Mouse (Mus musculus) forebrain, embryonic 11.5 days (tissue): ENCODE results near the gene Tmc6. TPM values are rescaled to one million over a fixed set of nuclear protein-coding genes. Genes with fewer than 3 reads are reported as not detected.

Experiments
- ATAC-seq: fragments of 200-750 bp; cut with Nextera tagmentation; replicated peaks from 2 replicates; pipeline ENCODE4 v1.8.0; 2017; ENCODE audit warnings: moderate TSS enrichment; ENCODE audit not compliant: low FRiP score
- DNase-seq: peaks from one replicate; pipeline ENCODE4 v3.0.0-alpha.2; 2017; ENCODE audit warnings: low spot score
- H3K27ac ChIP-seq: fragments of 300-500 bp; sonication (generic); 2 replicates; pipeline ENCODE4 v1.5.1; 2014; ENCODE audit warnings: low read depth, low read length
- H3K27me3 ChIP-seq: fragments of 300-500 bp; sonication (generic); 2 replicates; pipeline ENCODE4 v1.6.1; 2014; ENCODE audit warnings: mild to moderate bottlenecking, low read length, mixed read lengths; ENCODE audit not compliant: control insufficient read depth, insufficient read depth
- H3K36me3 ChIP-seq: fragments of 300-500 bp; sonication (generic); 2 replicates; pipeline ENCODE4 v1.6.1; 2014; ENCODE audit warnings: mild to moderate bottlenecking, low read length, moderate library complexity, mixed read lengths; ENCODE audit not compliant: control insufficient read depth, insufficient read depth
- H3K4me1 ChIP-seq: fragments of 300-500 bp; sonication (generic); replicated peaks from 2 replicates; pipeline ENCODE4 v1.6.1; 2014; ENCODE audit warnings: low read length, mixed read lengths; ENCODE audit not compliant: control insufficient read depth, insufficient read depth
- H3K4me2 ChIP-seq: fragments of 300-500 bp; sonication (generic); 2 replicates; pipeline ENCODE4 v1.6.1; 2014; ENCODE audit warnings: low read depth, mild to moderate bottlenecking, low read length, moderate library complexity, mixed read lengths; ENCODE audit not compliant: severe bottlenecking
- H3K4me3 ChIP-seq: fragments of 300-500 bp; sonication (generic); 2 replicates; pipeline ENCODE4 v1.5.1; 2014; ENCODE audit warnings: low read depth, low read length
- H3K9ac ChIP-seq: fragments of 300-500 bp; sonication (generic); 2 replicates; pipeline ENCODE4 v1.6.1; 2014; ENCODE audit warnings: low read length
- H3K9me3 ChIP-seq: fragments of 300-500 bp; sonication (generic); 2 replicates; pipeline ENCODE4 v1.6.1; 2016; ENCODE audit warnings: low read length, mixed read lengths; ENCODE audit not compliant: control insufficient read depth
- WGBS: fragments of 180-500 bp; shearing (Covaris S2); extraction: QIAGEN DNeasy Blood & Tissue Kit; methylation state at CpG from one replicate; pipeline ENCODE4 v1.1.7; 2014; 5-methylcytosine and 5-hydroxymethylcytosine counted together
- polyA plus RNA-seq: library from polyadenylated mRNA; unstranded; fragments of >200 nt; fragmentation: Nextera tagmentation; extraction: Ambion mirVana; gene quantifications from 2 replicates; pipeline ENCODE4 v1.2.1, GENCODE M21; 2014

Gene Tmc6
- polyA plus RNA-seq, 1 experiment from 2014 or later = 5.9 TPM

DNA sequence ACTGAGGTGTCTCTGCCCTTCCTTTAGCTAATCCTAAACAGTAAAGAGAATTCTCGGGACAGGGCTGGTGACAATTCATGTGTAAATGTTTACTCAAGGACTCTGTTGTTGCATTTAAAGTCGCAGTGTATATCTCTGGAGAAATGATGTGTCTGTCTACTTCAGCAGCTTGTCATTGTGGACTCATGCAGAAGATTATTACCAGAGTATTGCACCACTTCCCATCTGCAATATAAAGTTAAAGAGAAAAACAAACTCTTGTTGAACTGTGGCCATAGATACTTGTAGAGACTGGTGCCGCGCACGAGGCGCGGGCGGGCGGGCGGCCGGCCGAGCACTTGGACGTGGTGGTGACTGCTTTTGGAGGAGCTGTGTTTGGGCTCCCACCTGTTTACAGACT is 20.2 kb downstream of the Tmc6 start:
- H3K4me2 ChIP-seq = no peak overlapping the region
- no peak overlapping the region for H3K27ac ChIP-seq
- H3K4me3 ChIP-seq = no peak overlapping the region
- 90% methylated on average over 13 of the region's 13 CpGs for WGBS
- H3K27me3 ChIP-seq = no peaks in the 10 kb centered on the region
- peaks cover 10% of the 10 kb centered on the region for H3K36me3 ChIP-seq
- ATAC-seq (no peak), DNase-seq (no peak)
- no peaks in the 10 kb centered on the region for H3K4me1 ChIP-seq
- H3K9me3 ChIP-seq = no peaks in the 10 kb centered on the region
- H3K9ac ChIP-seq = no peak overlapping the region

DNA sequence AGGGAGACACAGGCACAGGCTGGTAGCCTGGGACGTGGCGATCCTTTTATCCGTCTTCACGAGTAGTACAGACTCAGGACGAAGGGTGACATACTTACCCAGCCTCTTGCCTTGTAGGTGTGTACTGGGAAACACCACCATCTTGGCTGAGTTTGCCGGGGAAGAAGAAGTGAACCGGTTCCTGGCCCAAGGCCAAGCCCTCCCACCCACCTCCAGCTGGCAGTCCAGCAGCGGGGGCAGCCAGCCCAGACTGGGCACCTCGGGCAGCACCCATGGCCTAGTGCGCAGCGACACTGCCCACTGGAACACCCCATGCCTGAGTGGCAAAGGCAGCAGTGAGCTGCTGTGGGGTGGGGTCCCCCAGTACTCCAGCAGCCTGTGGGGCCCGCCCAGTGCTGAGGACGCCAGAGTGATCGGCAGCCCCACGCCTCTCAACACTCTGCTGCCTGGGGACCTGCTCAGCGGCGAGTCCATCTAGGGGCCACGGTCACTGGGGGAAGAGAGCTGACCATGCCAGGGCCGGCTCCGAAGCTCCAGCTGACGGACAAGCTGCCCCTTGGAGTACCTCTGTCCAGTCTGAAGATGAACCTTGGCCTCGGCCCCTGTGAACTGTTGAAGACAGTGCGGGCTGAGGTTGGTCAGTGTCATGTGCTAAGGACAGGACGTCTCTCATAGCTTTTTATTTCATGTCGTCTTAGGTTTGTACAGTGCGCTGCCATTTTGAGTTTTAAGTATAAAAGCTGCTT is 21.5 kb downstream of the Tmc6 start:
- Histone ChIP-seq H3K27me3 (no peaks in the 10 kb centered on the region), H3K4me2 (no peak overlapping the region), H3K4me3 (no peak overlapping the region), H3K9ac (no peak overlapping the region), H3K9me3 (no peaks in the 10 kb centered on the region), H3K36me3 (peaks cover 16% of the 10 kb centered on the region), H3K4me1 (no peaks in the 10 kb centered on the region), H3K27ac (no peak overlapping the region)
- WGBS = 92% methylated on average over 26 of the region's 26 CpGs
- ATAC-seq (no peak), DNase-seq (no peak)

DNA sequence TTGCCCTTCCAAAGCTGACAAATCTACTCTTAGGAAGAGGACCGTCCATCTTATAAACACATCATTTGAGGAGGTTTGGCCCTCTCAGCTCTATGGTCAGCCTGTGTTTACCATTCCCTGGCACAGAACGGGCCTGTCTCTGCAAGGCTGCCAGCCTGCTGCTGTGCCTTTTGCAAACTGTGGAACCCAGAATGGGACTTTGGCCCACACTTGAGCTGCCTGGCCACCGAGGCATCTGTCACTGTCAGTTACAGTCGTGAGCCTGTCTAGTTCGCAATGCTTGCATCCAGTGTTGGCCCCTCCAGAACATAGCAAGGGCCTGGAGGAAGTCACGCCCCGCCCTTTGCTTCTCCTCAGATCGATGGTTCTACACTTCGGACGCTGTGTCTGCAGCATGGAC is 22.7 kb downstream of the Tmc6 start:
- no peak overlapping the region for H3K27ac ChIP-seq
- no peaks in the 10 kb centered on the region for H3K27me3 ChIP-seq
- DNase-seq = no peak
- 95% methylated on average over 10 of the region's 10 CpGs for WGBS
- no peak overlapping the region for H3K9ac ChIP-seq
- no peaks in the 10 kb centered on the region for H3K9me3 ChIP-seq
- no peak for ATAC-seq
- no peak overlapping the region for H3K4me3 ChIP-seq
- H3K4me2 ChIP-seq = no peak overlapping the region
- no peaks in the 10 kb centered on the region for H3K4me1 ChIP-seq
- H3K36me3 ChIP-seq = peaks cover 22% of the 10 kb centered on the region

DNA sequence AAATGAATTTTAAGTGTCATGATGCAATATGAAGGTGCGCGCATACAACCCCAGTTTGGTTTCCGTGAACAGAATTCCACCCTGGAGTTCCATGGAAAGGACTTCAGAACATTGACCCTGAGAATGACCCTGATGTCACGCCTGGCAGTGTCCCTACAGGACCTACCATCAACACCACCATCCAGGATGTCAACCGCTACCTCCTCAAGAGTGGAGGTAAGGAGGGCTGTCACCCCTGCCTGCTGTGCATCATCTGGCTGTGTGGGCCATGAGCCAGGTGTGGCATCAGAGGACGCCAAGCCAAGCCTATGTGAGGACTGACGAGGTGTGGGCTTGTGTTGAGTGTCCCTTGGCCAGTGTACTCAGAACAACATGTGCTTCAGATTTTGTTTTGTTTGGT is 26.1 kb downstream of the Tmc6 start:
- H3K9me3 ChIP-seq = no peaks in the 10 kb centered on the region
- 95% methylated on average over 7 of the region's 7 CpGs for WGBS
- no peak for DNase-seq
- peaks cover 22% of the 10 kb centered on the region for H3K36me3 ChIP-seq
- no peak for ATAC-seq
- H3K4me2 ChIP-seq = no peak overlapping the region
- no peak overlapping the region for H3K9ac ChIP-seq
- H3K4me1 ChIP-seq = no peaks in the 10 kb centered on the region
- H3K4me3 ChIP-seq = no peak overlapping the region
- no peak overlapping the region for H3K27ac ChIP-seq
- H3K27me3 ChIP-seq = no peaks in the 10 kb centered on the region

DNA sequence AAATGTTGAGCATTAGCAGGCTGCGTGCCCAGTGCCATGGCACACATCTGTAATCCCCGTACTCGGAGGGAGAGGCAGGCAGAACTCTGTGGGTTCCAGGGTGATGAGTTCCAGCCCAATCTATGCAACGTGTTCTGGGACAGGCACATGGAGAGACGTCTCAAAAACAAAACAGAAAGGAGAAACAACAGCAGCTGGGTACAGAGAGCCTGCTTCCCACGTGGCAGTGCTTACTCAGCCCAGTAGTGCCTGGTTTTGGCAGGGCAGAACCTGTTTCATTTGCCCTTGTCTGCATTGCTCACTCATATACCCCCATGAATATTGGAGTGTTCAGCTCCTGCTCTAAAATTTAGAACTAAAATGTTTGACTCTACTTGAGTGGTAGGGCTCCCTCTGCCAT is 30.5 kb downstream of the Tmc6 start:
- H3K4me2 ChIP-seq = no peak overlapping the region
- H3K36me3 ChIP-seq = peaks cover 29% of the 10 kb centered on the region
- H3K9ac ChIP-seq = no peak overlapping the region
- WGBS = 85% methylated on average over 6 of the region's 6 CpGs
- H3K27me3 ChIP-seq = no peaks in the 10 kb centered on the region
- no peak overlapping the region for H3K27ac ChIP-seq
- no peaks in the 10 kb centered on the region for H3K9me3 ChIP-seq
- ATAC-seq = no peak
- DNase-seq = no peak
- no peaks in the 10 kb centered on the region for H3K4me1 ChIP-seq
- no peak overlapping the region for H3K4me3 ChIP-seq

GRCm38 (mm10) chr11:117749414-117749813 is 32.6 kb downstream of the Tmc6 start:
- H3K36me3 ChIP-seq = peaks cover 17% of the 10 kb centered on the region
- no peak overlapping the region for H3K9ac ChIP-seq
- H3K4me1 ChIP-seq = no peaks in the 10 kb centered on the region
- no peak for DNase-seq
- no peak overlapping the region for H3K27ac ChIP-seq
- no peak overlapping the region for H3K4me3 ChIP-seq
- ATAC-seq = no peak
- no peak overlapping the region for H3K4me2 ChIP-seq
- no peaks in the 10 kb centered on the region for H3K27me3 ChIP-seq
- H3K9me3 ChIP-seq = no peaks in the 10 kb centered on the region
- 91% methylated on average over 10 of the region's 10 CpGs for WGBS

DNA sequence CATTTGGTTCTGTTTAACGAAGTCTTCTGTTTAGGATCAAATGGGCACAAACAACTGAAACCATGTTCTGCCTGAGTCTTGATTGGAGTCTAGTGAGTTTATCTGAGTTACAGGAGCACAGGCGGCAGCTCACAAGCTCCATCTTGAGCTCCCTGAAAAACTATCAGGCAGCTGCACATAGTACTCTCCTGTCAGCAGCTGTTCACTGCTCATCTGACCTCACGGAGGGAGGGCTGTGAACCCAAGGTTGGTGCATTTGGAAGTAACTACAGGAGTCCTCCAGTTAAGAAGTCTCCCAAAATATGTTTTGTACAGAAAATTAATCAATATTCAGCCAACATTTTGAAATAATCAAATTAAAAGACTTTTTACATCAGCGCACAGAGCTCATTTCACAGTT is 33.4 kb downstream of the Tmc6 start:
- H3K36me3 ChIP-seq = peaks cover 17% of the 10 kb centered on the region
- H3K27me3 ChIP-seq = no peaks in the 10 kb centered on the region
- H3K4me3 ChIP-seq = no peak overlapping the region
- H3K4me2 ChIP-seq = no peak overlapping the region
- ATAC-seq = no peak
- no peak overlapping the region for H3K9ac ChIP-seq
- H3K4me1 ChIP-seq = no peaks in the 10 kb centered on the region
- DNase-seq = no peak
- H3K9me3 ChIP-seq = no peaks in the 10 kb centered on the region
- no peak overlapping the region for H3K27ac ChIP-seq
- WGBS = 88% methylated on average over 4 of the region's 4 CpGs

DNA sequence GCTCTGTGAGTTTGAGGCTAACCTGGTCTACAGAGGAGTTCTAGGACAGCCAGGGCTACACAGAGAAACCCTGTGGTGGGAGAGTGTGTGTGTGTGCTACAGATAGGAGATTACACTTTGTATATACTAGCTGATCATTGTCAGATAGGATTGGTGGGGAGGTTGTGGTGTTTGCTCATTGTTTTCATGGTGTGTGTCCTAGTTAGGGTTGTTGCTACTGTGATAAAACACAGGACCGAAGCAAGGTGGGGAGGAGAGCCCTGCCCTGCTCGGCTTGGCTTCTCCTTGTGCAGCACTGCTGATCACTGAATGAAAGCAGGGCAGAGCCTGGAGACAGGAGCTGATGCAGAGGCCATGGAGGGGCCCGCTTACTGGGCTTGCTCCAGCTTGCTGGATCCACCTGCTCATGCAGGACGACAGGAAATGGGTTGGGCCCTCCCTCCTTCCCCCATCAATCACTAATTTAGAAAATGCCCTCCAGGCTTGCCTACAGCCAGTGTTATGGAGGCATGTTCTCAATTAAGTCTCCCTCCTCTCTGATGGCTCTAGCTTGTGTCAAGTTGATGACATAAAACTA is 38.5 kb downstream of the Tmc6 start:
- H3K4me1 ChIP-seq = no peaks in the 10 kb centered on the region
- DNase-seq (no peak), ATAC-seq (no peak)
- H3K27me3 ChIP-seq = no peaks in the 10 kb centered on the region
- WGBS = 78% methylated on average over 4 of the region's 4 CpGs
- H3K4me2 ChIP-seq = no peak overlapping the region
- H3K27ac ChIP-seq = no peak overlapping the region
- no peak overlapping the region for H3K9ac ChIP-seq
- no peaks in the 10 kb centered on the region for H3K9me3 ChIP-seq
- peaks cover 19% of the 10 kb centered on the region; the same call in 1 of the 2 replicates for H3K36me3 ChIP-seq
- H3K4me3 ChIP-seq = no peak overlapping the region

DNA sequence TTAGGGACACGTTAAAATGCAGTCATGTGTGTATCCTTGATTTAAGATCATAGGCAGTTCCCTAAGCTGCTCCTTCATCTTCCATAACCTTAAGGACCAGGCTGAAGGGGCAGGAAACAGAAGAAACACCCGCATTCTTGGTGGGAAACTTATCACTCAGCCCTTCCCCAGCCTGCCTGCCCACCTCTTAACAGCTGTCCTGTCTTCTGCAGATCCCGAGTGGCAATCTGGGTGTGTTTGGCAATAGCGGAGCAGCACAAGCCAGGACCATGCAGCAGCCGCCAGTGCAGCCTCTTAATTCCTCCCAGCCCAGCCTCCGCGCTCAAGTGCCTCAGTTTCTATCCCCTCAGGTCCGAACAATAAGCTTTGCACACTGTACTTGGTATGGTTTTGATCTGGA is 39.3 kb downstream of the Tmc6 start:
- Histone ChIP-seq H3K9me3 (no peaks in the 10 kb centered on the region), H3K36me3 (peaks cover 20% of the 10 kb centered on the region; the same call in 1 of the 2 replicates), H3K4me3 (no peak overlapping the region), H3K4me2 (no peak overlapping the region), H3K9ac (no peak overlapping the region), H3K27ac (no peak overlapping the region), H3K27me3 (no peaks in the 10 kb centered on the region), H3K4me1 (no peaks in the 10 kb centered on the region)
- DNase-seq = no peak
- WGBS = 95% methylated on average over 8 of the region's 8 CpGs
- no peak for ATAC-seq
